Mouse (Mus musculus) kidney, adult 9 months (tissue): ENCODE measurements around the gene Gabrb2.

Source experiments
- DNase-seq: peaks from one replicate; pipeline ENCODE4 v3.0.0; 2022

Gabrb2 gene

DNA sequence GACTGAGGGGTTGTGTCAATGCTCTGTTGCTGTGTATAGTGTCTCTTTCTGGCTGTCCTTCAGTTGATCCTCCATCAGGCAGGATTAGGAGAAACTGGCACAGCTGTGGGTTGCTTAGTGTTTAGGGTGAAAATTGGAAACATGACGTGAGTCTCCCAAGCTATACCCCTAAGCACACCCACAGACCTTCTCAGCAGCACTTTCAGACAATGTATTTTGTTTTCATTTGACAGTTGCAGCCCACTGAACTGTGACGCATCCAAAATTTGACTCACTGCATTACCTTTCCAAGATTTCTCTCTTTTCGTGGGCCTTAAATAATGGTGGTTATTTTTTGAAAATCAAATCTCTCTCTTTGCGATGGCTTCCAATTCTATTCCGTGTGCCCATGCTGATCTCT is 115.7 kb downstream of the Gabrb2 start:
- no peak for DNase-seq

DNA sequence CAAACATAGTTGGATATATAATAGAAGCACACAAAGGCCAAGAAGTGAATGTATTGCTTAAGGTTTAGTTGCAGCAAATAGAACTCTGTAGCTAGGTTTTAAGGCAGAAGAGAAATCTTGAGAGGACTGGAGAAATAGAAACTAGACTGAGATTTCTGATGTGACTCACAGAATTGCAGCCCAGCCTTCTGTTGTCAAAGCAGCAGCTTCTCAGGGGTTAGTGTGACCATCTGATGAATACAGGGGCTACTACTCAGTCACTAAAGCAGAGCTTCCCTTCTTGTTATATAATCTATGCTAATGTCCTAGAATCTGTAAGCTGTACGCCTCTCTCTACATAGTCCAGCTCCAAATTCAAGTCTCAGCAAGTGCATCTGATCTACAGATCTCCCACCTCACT is 116.3 kb downstream of the Gabrb2 start:
- DNase-seq, result no peak

DNA sequence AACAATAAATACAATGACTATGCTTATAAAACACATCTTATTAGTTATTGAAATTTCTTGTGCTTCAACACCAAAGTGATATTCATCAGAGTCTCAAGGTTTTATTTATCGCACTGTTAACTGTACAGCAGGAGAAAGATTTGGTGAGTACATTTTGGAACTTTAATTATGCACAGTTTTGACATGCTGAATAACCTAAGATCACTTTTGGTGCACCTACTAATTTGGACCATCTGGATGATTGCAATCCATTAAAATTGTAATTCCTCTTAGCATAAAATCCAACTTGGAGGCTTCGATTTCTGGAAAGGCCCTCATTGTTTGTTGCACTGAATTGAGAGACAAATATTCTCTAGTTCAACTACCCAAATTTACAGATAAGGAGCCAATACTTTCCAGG is 123.3 kb downstream of the Gabrb2 start:
- DNase-seq, result no peak

DNA sequence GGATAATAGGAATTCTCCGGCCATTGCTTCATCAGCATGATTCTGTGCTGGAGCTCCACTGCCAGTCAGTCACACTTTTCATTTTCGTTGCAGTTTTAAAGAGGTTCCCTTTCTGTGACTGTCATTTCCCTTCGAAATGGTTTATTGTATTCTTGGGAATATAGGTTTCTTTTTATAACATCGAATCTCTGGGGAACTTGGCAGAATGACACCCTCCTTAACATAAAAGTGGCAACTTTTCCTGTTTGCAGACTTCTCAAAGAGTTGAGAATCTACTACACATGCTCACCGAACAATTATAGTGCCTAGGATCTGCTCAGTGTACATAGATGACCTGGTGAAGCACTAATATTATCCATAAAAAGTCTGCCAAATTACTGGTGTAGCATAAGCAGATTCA is 146.5 kb downstream of the Gabrb2 start:
- no peak for DNase-seq

DNA sequence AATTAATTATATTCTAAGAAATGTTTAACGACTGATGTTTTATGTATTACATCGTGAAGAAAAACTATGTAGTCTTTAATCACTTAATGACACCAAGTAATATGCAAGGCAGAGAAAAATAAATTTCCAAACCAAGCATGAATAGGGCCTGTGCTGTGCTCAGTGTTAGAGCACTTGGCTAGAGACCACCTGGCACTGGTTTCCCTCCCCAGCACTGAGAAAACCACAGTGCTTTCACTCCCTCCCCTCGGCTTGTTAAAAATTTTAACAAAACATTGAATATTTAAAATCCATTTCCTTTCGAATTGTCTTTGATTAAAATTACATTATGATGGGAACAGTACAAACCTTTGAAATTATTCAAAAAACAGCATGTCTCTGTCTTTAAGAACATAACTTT is 151.9 kb downstream of the Gabrb2 start:
- no peak for DNase-seq

DNA sequence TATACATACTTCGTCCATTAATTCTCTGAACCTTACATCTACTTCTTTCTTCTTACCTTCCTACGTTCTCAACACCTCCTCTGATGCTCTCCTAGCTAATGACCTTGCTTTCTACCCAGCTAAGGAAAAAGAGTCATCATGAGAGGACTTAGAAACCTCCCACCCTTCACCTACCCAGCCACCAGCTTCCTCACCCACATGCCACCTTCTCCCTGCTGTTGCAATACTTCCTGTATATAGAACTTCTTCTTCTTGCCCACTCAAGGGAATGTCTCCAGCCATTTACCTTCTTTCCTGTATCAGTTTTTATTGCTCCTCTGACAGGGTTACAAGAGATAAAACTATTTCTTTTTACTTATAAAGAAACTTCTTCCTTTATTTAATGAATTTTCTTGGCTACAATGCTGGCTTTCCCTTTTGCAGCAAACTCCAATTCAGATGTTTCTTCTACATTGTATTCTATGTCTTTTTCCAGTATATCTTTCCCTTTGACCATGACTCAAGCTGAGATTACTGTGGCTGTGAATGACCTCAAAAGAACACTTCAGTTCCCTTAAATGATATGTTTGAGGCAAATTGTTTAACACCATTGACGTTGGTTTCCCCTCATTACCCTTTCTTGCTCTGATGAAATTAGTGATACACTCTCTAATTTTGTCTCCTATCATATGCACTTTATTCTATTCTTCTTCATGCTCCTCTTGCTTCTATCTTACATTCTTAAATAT is 155.8 kb downstream of the Gabrb2 start:
- no peak for DNase-seq

DNA sequence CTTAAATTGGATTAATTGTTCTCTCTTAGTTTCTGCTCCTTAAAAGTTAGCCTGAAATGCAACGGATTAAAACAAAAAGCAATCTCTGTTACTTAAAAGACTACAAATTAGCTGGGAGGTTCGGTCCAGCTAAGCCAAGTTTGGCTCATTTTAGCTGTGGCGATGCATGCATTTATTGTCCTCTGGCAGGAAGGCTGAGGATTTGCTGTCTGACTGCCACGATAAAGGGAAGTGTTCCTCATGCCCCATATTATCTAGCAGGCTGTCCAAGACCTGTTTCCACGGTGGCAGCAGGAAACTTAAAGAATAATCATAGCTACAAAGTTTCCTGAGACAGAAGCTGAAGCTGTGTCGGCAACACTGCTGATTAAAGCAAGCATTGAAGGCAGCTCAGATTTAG is 160.2 kb downstream of the Gabrb2 start:
- no peak for DNase-seq

DNA sequence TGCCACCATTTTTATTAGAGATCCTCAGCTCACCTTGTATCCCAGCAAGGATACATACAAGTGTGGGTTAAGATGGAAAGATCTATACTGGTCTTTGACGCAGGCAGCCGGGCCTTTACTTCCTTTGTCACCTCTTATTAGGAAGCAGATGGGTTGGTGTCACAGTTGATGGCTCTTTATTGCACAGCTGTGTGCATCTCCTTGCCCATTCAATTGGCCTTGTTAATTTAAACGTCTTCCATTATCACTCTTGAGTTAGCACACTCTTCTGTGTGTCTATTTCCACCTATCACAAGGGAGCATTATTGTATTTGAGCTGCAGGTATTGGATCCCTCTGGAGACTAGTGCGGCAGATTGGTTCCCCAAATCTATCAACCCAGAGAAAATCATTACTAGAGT is 161.6 kb downstream of the Gabrb2 start:
- no peak for DNase-seq

DNA sequence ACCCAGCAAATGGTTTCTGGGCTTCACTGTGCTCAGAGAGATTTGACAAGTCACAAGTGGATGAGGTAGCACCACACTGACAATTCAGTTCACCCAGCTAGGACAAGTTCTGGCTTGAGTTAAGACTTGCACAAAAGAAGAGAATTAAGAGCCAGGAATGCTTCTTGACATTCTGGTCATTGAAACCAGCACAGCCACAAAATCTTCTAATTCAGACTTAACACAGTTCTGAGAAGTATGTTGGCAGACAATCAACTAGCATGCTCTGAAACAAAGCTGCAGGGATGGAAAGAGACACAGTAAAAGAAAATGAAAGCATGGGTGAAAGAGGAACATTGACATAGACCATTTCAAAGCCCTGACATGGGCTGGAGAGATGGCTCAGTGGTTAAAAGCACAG is 162.2 kb downstream of the Gabrb2 start:
- DNase-seq, result no peak

DNA sequence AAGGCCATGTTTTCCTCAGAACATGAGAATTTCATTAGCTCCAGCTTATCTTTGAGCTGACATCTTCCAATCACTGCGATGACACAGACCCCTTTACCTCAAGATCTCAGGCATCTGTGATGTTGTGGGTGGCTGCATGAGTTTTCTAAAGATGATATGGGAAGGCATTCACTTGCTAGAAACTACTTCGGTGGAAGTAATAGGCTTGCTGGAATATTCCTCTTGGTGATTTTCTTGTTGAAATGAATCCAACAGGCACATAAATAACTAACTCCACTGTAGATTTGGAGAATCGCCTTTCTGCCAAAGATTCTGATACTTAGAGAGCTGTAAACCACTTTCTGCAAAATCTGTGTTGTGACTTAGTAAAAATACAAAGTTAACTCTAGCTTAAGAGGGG is 172.9 kb downstream of the Gabrb2 start:
- no peak for DNase-seq

DNA sequence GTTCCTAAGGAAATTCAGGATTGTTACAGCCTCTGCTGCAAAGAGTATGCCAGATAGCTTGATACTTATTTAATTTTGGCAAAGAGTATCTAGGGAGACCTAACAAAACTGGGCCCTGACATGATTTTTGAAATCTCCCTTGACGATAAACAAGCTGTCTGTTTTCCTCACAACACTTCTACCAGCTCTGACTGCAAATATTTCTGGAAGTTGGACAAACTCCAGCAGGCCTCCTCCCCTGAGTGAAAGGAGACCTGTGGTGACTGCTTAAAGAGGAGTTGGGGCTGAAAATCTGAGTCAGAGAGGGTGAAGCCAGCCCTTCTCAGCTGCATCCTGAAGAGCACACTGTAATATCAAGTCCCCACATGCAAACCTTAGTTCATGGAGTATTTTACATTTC is 186.7 kb downstream of the Gabrb2 start:
- no peak for DNase-seq

DNA sequence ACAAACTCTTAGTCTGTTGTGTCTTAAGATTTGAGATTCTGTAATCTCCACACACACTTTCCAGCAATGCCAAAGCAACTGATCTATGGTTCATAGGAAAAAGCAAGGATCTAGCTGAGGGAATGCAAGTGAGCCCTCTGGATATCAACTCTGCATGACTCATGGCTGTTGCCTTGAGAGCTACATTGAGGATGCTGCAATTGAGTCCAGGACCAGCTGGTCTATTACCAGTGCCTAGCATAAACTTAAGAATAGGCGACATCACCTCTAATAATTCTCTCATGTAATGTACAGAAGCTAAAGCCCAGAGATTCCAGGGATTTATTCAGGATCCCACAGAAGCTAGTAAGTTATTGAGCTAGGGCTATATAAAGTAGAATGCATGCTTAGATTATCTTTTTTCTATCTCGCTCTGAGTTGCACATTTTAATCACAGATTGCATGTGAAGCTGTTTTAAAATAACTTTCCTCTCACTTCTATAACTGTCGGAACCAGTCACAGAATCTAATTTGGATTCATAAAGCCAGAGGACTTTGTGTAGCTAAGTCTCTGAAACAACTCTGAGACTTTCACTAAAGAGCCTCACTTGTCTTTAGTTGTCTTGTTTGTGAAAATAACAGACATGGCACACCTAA is 189.7 kb downstream of the Gabrb2 start:
- DNase-seq, result no peak

DNA sequence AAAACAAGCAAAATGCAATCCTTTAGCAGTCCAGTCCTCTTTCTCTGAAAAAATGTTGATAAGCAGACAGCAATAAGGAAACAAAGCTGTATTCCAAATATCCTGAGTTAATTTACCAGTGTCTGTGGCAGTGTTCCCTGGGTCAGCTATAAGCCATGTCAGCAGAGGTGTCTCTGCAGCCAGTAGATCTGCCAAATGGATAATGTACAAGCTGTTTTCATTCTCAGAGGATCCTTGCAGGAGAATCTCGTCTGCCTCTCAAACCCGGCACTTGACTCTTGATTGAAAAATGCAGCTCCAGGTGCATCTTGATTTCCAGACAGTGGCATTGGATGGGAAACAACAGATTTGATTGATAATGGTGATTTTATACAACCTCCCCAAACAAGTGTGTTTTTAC is 198.6 kb downstream of the Gabrb2 start:
- DNase-seq, result no peak

DNA sequence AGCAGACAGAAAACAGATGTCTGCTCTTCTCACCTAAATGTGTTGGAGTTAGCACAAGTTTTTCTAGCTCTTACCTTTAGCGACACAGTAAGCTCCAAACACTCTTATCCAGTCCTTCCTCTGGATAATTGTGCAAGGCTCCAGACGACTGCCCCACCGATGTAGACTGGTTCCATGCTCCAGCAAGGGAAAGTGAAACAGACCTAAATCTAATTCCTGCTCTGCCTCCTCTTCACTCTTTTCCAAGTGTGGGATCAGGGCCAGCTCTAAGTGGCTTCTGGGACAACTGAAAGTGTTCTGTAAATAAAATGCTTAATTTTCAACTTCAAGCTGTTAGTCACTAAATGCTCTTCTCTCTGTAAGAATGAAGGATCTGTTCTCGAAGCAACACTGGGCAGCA is 201.6 kb downstream of the Gabrb2 start:
- no peak for DNase-seq

DNA sequence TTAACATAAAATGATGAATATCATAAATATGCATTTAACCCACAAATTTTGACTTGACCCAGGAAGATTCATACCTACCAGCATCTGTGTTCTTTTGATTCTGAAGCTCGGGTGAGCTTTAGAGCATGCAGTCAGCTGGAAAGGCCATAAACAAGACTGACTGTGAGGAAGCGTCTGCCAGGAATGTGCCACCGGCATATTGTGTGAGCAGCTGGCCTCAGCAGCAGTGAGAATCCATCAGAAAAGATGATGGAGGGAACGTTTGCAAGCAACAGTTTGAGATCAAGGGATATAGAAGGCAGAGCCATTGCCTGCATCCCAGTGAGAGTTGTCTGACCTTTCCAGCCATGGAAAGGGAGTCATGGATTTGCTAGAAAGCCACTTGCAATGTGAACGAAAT is 230.6 kb downstream of the Gabrb2 start:
- DNase-seq, result no peak

DNA sequence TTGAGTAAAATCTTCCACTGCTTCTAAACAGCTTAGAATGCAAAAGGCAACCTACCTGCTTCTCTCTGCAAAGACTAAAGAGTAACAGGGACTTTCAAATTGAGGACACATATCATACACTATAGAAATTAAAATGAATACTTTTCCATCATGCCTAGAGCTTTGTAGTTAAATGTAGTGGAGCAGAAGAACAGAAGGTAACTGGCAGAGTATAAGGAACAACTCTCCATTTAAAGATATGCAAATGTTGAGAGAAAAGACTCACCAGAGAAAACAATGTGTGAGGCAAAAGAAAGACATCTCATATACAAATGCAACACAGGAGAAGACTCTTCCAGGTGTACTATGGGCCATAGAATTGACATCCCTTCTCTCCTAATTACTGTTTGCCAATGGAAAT is 232.0 kb downstream of the Gabrb2 start:
- no peak for DNase-seq

DNA sequence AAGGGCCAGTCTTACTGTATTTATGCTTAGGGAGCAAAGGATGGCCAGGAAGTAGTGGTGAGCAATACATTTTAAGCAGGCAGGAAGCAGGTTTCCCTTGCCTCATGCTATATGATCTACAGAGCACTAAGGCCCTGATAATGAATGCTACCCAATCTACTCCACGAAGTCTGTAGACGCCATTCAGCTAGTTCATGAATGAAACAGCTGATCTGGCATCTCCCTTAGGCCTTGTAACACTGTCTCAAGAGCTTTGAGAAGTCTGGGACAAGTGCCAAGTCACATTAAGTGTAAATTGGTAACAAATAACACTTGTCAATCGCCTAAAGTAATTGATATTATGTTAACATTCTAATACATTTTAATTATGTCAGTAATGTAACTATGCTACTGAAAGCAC is 234.6 kb downstream of the Gabrb2 start:
- DNase-seq, result no peak

DNA sequence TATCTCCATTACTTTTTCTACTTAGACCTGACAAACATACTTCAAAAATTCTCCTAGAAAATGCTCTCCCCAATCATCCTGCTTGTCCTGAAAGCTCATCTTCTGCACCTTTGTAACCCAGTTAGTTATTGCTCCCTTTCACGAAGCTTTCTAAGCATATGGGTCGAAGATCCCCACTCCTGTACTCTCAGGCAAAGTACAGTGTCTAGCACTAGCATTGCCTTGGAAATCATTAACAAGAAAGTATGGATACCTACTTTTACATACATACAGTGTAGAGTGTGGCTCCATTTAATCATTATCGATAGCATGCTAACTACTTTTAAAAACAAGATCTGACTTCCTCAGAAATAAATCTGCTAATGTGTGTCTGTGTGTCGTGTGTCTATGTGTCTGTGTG is 249.1 kb downstream of the Gabrb2 start:
- no peak for DNase-seq
